Mouse (Mus musculus) forebrain, embryonic 10.5 days (tissue): Measurements from ENCODE around the gene Tbl1xr1. TPM values are rescaled to one million over a fixed set of nuclear protein-coding genes. Genes with fewer than 3 reads are reported as not detected.

Experiments used
- DNase-seq: peaks from one replicate; pipeline ENCODE4 v3.0.0-alpha.2; 2017; ENCODE audit warnings: low spot score; ENCODE audit errors: extremely low spot score
- H3K27ac ChIP-seq: fragments of 300-500 bp; sonication (generic); 2 replicates; pipeline ENCODE4 v1.5.1; 2016; ENCODE audit warnings: mild to moderate bottlenecking
- H3K27me3 ChIP-seq: fragments of 300-500 bp; sonication (generic); 2 replicates; pipeline ENCODE4 v1.6.1; 2016; ENCODE audit warnings: mild to moderate bottlenecking; ENCODE audit not compliant: poor library complexity, severe bottlenecking
- H3K36me3 ChIP-seq: fragments of 300-500 bp; sonication (generic); replicated peaks from 2 replicates; pipeline ENCODE4 v1.6.1; 2016; ENCODE audit warnings: mild to moderate bottlenecking, moderate library complexity
- H3K4me1 ChIP-seq: fragments of 300-500 bp; sonication (generic); 2 replicates; pipeline ENCODE4 v1.6.1; 2016
- H3K4me3 ChIP-seq: fragments of 300-500 bp; sonication (generic); 2 replicates; pipeline ENCODE4 v1.5.1; 2016; ENCODE audit warnings: mild to moderate bottlenecking, moderate library complexity
- H3K9me3 ChIP-seq: fragments of 300-500 bp; sonication (generic); 2 replicates; pipeline ENCODE4 v1.6.1; 2016; ENCODE audit warnings: mild to moderate bottlenecking, moderate library complexity
- WGBS: fragments of 180-500 bp; shearing (Covaris S2); methylation state at CpG from one replicate; pipeline ENCODE4 v1.1.7; 2016; 5-methylcytosine and 5-hydroxymethylcytosine counted together
- polyA plus RNA-seq: library from polyadenylated mRNA; unstranded; fragments of >200 nt; fragmentation: Nextera tagmentation; extraction: Ambion mirVana; gene quantifications from 2 replicates; pipeline ENCODE4 v1.2.1, GENCODE M21; 2016

The Tbl1xr1 gene
- polyA plus RNA-seq, 1 experiment from 2014 or later = 30.7 TPM

DNA sequence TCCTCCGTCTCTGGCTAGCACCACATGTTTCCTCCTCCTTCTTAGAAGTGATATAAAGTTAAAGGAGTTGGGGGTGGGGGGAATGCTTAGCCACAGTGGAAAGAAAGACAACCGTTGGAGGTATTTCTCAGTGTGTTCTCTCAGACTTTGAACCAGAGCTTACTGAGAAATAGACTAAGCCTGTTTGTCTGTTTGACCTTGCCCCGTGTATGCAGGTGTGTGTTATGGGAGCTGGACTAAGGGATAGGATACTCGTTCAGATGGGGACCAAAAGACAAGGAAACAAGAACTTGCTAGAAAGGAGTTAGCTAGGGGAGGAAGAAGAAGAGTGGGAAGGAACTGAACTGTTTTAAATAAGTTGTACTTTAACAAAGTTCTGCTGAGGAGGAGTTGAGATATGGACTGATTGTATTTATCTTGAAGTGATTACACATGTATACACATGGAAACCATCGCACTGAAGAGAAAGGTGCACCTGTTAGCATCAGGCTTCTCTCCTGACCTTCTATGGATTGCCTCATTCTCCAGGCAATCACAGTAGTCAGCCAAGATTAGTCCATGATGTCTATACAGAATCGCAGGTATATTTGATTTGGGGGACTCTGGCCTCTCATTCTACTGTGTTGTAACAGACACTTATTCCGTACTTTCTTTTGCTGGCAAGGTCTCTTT is 117.9 kb downstream of the Tbl1xr1 start:
- no peaks in the 10 kb centered on the region for H3K27me3 ChIP-seq
- WGBS = 94% methylated on average over 7 of the region's 7 CpGs
- no peak overlapping the region for H3K27ac ChIP-seq
- H3K4me1 ChIP-seq = no peaks in the 10 kb centered on the region
- H3K36me3 ChIP-seq = peaks cover 92% of the 10 kb centered on the region
- H3K9me3 ChIP-seq = no peaks in the 10 kb centered on the region
- no peak for DNase-seq
- H3K4me3 ChIP-seq = no peak overlapping the region

DNA sequence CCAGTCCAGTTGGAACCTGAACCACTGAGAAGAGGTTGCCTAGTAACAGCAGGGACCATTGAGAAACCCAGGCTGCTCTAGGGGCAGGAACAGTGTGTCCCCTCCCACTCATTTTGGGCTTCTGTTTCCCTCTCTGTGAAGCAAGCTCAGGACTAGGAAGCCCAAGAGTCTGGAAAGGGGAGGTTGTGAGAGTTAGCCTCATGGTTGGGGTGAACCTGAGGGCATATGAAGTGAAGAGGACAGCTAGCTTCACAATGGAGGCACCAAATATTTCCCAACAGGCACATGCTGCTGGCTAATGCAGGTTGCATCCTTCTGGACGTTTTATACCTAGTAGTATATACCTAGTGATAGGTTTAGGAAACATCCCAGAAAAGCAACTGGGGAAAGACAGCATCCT is 122.3 kb downstream of the Tbl1xr1 start:
- Histone ChIP-seq H3K36me3 (peaks cover 86% of the 10 kb centered on the region), H3K27me3 (no peaks in the 10 kb centered on the region), H3K9me3 (no peaks in the 10 kb centered on the region), H3K4me3 (no peak overlapping the region), H3K27ac (no peak overlapping the region), H3K4me1 (no peaks in the 10 kb centered on the region)
- no peak for DNase-seq
- WGBS = 80% methylated on average over 1 of the region's 1 CpGs

DNA sequence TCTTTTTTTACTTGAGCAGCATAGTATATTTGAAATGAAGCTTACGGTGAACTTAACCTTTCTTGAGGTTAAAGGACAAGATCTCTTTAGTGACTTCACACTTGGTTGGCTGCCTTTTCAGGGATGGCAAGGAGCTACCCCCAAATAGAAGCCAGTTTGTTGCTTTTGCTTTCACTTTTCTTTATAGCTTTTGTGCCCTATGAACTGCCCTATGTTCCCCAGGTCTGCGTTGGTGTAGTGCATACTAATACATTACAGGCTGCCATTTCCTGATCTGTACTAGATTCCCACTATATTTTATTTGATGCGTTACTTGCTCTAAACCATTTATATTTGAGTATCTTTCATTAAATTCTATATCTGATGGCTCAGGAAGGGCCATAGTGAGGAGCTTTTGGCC is 127.7 kb downstream of the Tbl1xr1 start:
- H3K36me3 ChIP-seq = peaks cover 67% of the 10 kb centered on the region
- no peak overlapping the region for H3K27ac ChIP-seq
- H3K9me3 ChIP-seq = no peaks in the 10 kb centered on the region
- no peak overlapping the region for H3K4me3 ChIP-seq
- H3K4me1 ChIP-seq = no peaks in the 10 kb centered on the region
- DNase-seq = no peak
- WGBS = 94% methylated on average over 3 of the region's 3 CpGs
- no peaks in the 10 kb centered on the region for H3K27me3 ChIP-seq

DNA sequence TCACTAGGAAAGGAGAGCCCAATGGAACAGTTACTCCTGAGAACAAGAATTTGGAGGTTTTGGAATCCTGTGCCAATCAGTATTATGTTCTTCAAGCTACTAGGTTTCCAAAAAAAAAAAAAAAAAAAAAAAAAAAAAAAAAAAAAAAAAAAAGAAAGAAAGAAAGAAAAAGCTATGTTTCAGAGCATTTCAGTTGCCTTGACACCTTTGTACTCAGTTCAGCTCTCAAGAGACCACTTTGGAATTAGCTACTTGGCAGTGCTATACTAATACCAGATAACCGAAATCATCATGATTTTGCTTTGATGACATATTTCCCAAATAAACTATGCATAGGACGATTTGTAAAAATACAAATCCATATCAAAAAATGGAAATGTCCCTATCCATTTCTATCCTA is 145.1 kb downstream of the Tbl1xr1 start:
- no peaks in the 10 kb centered on the region for H3K36me3 ChIP-seq
- H3K9me3 ChIP-seq = no peaks in the 10 kb centered on the region
- H3K27me3 ChIP-seq = no peaks in the 10 kb centered on the region
- H3K4me3 ChIP-seq = no peak overlapping the region
- DNase-seq = no peak
- WGBS = 86% methylated on average over 2 of the region's 2 CpGs
- H3K27ac ChIP-seq = no peak overlapping the region
- H3K4me1 ChIP-seq = peaks cover 5% of the 10 kb centered on the region

DNA sequence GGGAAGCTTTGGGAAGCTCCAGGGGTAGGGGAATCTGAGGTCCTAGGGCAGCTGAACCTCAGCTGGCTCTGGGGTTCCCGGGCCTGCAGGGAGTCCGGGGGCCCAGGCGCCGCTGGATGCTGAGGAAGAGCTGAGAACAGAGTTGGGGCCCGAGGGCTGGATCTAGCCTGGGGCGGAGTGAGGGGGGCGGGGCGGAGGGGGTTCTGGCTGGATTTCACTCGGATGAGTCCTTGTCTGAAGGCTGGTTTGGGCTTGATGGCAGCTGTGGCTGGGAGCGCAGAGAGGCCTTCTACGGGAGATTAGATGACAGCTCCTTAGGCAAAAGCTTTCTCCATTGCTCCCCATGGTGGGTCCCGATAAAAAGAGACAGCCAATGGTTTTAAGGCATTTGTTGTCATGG is 145.9 kb downstream of the Tbl1xr1 start:
- H3K4me3 ChIP-seq = no peak overlapping the region
- H3K4me1 ChIP-seq = peaks cover 5% of the 10 kb centered on the region
- no peaks in the 10 kb centered on the region for H3K36me3 ChIP-seq
- DNase-seq = no peak
- H3K27me3 ChIP-seq = no peaks in the 10 kb centered on the region
- 50% methylated on average over 12 of the region's 12 CpGs for WGBS
- no peaks in the 10 kb centered on the region for H3K9me3 ChIP-seq
- H3K27ac ChIP-seq = no peak overlapping the region

DNA sequence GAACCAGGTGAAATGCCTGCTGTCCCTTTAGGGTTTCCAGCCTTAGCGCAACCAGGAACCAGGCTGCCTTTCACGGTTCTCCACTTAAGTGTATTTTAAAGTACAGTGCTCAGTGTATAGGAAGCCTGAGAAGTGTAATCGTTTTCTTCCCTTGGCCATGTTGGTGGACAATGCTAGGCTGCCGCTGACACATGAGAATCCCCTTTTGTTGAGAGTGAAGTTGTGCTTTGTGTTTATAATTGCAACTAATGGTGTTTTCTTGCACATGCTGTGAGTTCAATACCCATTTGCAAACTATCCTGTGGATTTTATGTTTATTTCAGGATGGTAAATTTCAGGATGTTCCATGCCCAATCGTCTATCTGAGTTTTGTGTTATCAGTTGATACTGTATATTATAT is 146.6 kb downstream of the Tbl1xr1 start:
- Histone ChIP-seq H3K27ac (no peak overlapping the region), H3K4me1 (peaks cover 5% of the 10 kb centered on the region), H3K36me3 (no peaks in the 10 kb centered on the region), H3K9me3 (no peaks in the 10 kb centered on the region), H3K4me3 (no peak overlapping the region), H3K27me3 (no peaks in the 10 kb centered on the region)
- whole genome bisulfite sequencing = 92% methylated on average over 5 of the region's 5 CpGs
- DNase-seq = no peak

DNA sequence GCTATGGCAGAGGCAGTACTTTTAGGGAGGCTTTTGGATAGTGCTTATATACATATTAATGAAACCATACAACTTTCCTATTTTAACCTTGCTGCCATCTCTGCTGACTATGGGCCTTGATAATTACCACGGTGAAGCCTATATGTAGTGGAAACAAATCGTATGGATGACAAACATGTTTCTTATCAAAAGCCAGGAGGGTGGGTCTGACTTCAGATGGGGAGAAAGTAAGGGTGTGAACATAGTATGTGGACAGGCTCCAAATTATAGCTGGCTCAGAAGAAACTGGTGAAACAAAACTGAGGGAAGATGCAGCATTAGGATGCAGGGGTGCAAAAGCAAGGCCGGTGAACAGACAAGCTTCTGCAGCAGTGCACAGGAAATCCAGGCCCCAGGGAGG is 151.6 kb downstream of the Tbl1xr1 start:
- no peak overlapping the region for H3K4me3 ChIP-seq
- no peaks in the 10 kb centered on the region for H3K9me3 ChIP-seq
- H3K4me1 ChIP-seq = no peaks in the 10 kb centered on the region
- DNase-seq = no peak
- no peak overlapping the region for H3K27ac ChIP-seq
- no peaks in the 10 kb centered on the region for H3K27me3 ChIP-seq
- no peaks in the 10 kb centered on the region for H3K36me3 ChIP-seq
- WGBS = 90% methylated on average over 3 of the region's 3 CpGs

DNA sequence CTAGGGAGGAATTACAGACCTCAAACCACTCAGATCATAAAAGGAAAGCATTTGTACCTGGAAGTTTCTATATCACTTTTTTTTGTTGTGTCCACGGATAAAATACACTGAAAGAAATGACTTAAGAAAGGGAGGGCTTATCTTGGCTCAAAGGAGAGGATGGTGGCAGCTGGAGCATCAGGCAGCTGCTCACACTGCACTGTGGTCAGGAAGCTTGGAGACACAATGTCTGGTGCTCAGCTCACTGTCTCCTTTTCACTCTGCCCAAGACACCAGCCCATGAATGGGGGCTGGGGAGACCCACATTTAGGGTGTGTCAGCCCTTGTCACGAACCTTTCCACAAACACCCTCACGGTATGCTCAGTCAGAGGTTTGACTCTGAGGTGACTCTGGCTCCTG is 154.2 kb downstream of the Tbl1xr1 start:
- H3K36me3 ChIP-seq = no peaks in the 10 kb centered on the region
- H3K27ac ChIP-seq = no peak overlapping the region
- H3K4me1 ChIP-seq = no peaks in the 10 kb centered on the region
- H3K4me3 ChIP-seq = no peak overlapping the region
- H3K9me3 ChIP-seq = no peaks in the 10 kb centered on the region; the same call in 1 of the 2 replicates
- H3K27me3 ChIP-seq = no peaks in the 10 kb centered on the region
- WGBS = 78% methylated on average over 3 of the region's 3 CpGs
- DNase-seq = no peak

DNA sequence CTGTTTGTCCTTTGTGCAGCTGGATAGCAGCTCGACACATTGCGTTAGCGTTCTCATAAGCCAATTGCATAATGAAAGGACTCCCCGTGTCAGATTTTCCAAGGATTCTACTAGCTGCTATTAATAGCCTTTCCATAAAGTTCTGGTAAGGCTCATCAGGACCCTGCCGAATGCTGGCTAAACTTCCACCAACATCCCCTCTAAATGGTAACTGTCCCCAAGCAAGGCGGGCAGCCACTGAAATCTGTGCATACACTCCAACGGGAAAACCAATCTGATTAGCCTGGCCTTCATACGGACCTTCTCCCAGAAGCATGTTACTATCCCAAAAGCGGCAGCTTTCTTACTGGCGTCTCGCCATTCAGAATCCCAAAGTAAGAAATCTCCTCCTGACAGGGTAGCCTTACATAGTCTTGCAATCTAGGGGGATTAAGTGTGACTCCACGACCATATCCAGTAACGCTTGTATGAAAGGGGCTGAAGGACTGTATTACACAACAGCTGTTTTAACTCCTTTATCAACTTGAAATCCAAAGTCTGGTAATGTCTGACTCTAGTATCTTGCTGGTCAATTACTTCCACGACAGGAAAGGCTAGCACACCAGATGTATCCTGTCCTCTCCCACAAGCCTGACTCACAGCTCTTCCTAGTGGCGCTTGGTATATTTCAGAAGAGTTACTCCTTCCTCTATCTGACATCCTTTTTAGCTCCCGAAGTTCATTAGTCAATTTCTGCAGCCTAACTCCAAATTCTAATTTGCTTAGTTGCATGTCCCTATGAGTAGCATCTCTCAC is 161.9 kb downstream of the Tbl1xr1 start:
- Histone ChIP-seq H3K4me1 (no peaks in the 10 kb centered on the region), H3K36me3 (no peaks in the 10 kb centered on the region), H3K9me3 (peaks cover 8% of the 10 kb centered on the region; the same call in 1 of the 2 replicates), H3K27me3 (no peaks in the 10 kb centered on the region), H3K27ac (no peak overlapping the region), H3K4me3 (no peak overlapping the region)
- 92% methylated on average over 16 of the region's 16 CpGs for WGBS
- DNase-seq = no peak
